Mouse (Mus musculus) midbrain, embryonic 16.5 days (tissue): Measurements from ENCODE around the gene Herc4. TPM values are rescaled to one million over a fixed set of nuclear protein-coding genes. Genes with fewer than 3 reads are reported as not detected.
"Not testable (repeated sequence)": the region's sequence is repeated elsewhere in the genome, so short reads cannot be mapped to it uniquely, and the experiment has no call there.

Experiments
- ATAC-seq: fragments of 200-750 bp; cut with Nextera tagmentation; 2 replicates; pipeline ENCODE4 v1.8.0; 2017; ENCODE audit warnings: moderate TSS enrichment
- H3K27ac ChIP-seq: fragments of 300-500 bp; sonication (generic); 2 replicates; pipeline ENCODE4 v1.5.1; 2014; ENCODE audit warnings: mild to moderate bottlenecking, low read length, mixed read lengths
- H3K27me3 ChIP-seq: fragments of 300-500 bp; sonication (generic); 2 replicates; pipeline ENCODE4 v1.6.1; 2014; ENCODE audit warnings: low read depth, low read length, mixed read lengths; ENCODE audit not compliant: control insufficient read depth, insufficient read depth
- H3K36me3 ChIP-seq: fragments of 300-500 bp; sonication (generic); 2 replicates; pipeline ENCODE4 v1.6.1; 2014; ENCODE audit warnings: mild to moderate bottlenecking, low read length, moderate library complexity, mixed read lengths; ENCODE audit not compliant: control insufficient read depth, insufficient read depth
- H3K4me1 ChIP-seq: fragments of 300-500 bp; sonication (generic); 2 replicates; pipeline ENCODE4 v1.6.1; 2014; ENCODE audit warnings: mild to moderate bottlenecking, low read length, mixed read lengths; ENCODE audit not compliant: control insufficient read depth, insufficient read depth
- H3K4me2 ChIP-seq: fragments of 300-500 bp; sonication (generic); 2 replicates; pipeline ENCODE4 v1.6.1; 2014; ENCODE audit warnings: mild to moderate bottlenecking, low read length, mixed read lengths
- H3K4me3 ChIP-seq: fragments of 300-500 bp; sonication (generic); 2 replicates; pipeline ENCODE4 v1.5.1; 2014; ENCODE audit warnings: low read depth, mild to moderate bottlenecking, low read length, moderate library complexity, mixed read lengths
- H3K9ac ChIP-seq: fragments of 300-500 bp; sonication (generic); 2 replicates; pipeline ENCODE4 v1.6.1; 2014; ENCODE audit warnings: low read depth, low read length, mixed read lengths
- H3K9me3 ChIP-seq: fragments of 300-500 bp; sonication (generic); replicated peaks from 2 replicates; pipeline ENCODE4 v1.6.1; 2014; ENCODE audit warnings: mild to moderate bottlenecking, low read length, mixed read lengths; ENCODE audit not compliant: control insufficient read depth, poor library complexity, severe bottlenecking
- WGBS: fragments of 180-500 bp; shearing (Covaris S2); extraction: QIAGEN DNeasy Blood & Tissue Kit; methylation state at CpG from one replicate; pipeline ENCODE4 v1.1.7; 2014; 5-methylcytosine and 5-hydroxymethylcytosine counted together
- polyA plus RNA-seq: library from polyadenylated mRNA; unstranded; fragments of >200 nt; fragmentation: Nextera tagmentation; extraction: Ambion mirVana; gene quantifications from 2 replicates; pipeline ENCODE4 v1.2.1, GENCODE M21; 2015

Gene Herc4
- polyA plus RNA-seq, 1 experiment from 2014 or later: 26.4 TPM

DNA sequence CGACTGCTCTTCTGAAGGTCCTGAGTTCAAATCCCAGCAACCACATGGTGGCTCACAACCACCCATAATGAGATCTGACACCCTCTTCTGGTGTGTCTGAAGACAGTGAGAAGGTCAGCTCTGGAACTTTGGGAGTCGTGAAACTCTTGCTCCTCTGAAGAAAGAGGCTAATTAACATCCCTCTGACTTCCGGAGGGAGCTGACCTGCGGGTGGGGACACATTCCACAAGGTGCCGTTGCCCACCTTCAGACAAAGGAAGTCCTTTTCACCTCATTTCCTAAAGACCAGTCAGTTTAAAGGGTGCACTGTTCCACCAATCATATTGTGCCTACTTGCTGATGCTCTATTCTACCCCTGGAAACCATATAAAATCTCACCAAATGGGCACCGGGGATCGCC is 107.5 kb downstream of the Herc4 start:
- not testable (repeated sequence) for H3K36me3 ChIP-seq, H3K9ac ChIP-seq, H3K4me3 ChIP-seq, H3K4me2 ChIP-seq, H3K27ac ChIP-seq, H3K27me3 ChIP-seq, H3K9me3 ChIP-seq, H3K4me1 ChIP-seq, ATAC-seq
- 91% methylated on average over 7 of the region's 7 CpGs for WGBS

DNA sequence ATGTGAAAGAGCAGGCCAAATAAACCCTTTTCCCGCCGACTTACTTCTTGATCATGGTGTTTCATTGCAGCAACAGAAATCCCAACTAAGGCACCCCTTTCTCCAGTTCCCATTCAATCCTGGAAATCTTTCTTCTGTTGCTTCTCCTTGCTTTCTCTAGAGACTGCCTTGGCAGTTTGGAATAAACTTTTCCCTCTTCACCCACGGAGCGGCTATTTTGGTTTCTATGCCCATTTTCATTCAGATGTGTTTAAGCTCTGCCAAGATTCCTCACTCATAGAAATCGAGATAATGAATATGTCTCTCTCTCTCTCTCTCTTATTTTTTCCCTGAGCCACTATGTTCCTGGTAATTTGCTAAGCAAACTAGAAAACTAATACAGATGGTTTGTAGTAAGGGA is 108.5 kb downstream of the Herc4 start:
- Histone ChIP-seq H3K27me3 (no peaks in the 10 kb centered on the region), H3K9me3 (no peaks in the 10 kb centered on the region), H3K36me3 (no peaks in the 10 kb centered on the region), H3K4me3 (no peak overlapping the region), H3K27ac (no peak overlapping the region), H3K4me1 (no peaks in the 10 kb centered on the region), H3K4me2 (no peak overlapping the region), H3K9ac (no peak overlapping the region)
- 80% methylated on average over 5 of the region's 5 CpGs for WGBS
- no peak for ATAC-seq

DNA sequence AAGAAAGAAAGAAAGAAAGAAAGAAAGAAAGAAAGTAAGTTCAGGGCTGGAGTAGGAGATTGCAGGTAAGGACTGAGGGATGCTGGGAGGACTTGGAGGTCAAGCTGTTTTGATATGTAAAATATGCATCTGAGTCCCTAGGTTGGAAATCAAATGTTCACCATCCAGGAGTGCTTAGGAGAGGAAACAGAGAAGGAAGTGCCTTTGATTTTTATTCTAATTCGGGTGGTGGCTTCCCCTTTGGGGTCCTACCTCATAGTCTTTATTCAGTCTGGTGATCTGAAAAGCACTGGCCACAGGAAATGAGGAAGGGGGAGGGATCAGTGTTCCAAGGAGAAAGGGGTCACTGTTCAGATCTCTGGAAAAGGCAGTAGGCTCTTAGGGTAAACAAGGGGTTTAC is 116.9 kb downstream of the Herc4 start:
- ATAC-seq: no peak
- H3K27me3 ChIP-seq: no peaks in the 10 kb centered on the region
- WGBS: 60% methylated on average over 1 of the region's 1 CpGs

DNA sequence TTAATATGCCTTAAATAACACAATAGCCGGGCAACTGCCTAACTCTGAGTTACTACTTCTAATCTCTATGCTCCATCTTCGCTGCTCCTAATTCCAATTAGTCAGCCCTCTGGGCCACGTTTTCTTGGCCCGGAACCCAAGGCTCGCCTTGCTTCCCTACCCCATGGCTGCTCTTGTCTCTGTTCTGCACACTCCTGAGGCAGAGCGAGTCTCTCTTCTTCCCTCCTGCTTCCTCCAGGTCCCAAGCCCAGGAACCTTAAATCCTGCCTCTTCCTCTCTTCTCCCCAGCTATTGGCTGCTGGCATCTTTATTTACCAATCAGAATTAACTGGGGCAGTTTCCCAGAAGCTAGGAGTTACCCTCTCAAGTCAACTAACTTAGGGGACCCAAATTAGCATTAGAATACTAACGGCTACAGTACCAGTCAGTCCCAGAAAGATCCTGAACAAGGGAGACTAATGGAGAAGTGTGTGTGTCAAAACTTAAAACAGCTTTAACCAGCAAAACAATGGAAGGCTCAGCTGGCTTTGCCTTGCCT is 122.4 kb downstream of the Herc4 start:
- no peak overlapping the region for H3K9ac ChIP-seq
- ATAC-seq: no peak
- H3K27me3 ChIP-seq: no peaks in the 10 kb centered on the region
- H3K9me3 ChIP-seq: no peaks in the 10 kb centered on the region
- 62% methylated on average over 7 of the region's 7 CpGs for WGBS
- H3K27ac ChIP-seq: no peak overlapping the region
- no peaks in the 10 kb centered on the region for H3K4me1 ChIP-seq
- no peak overlapping the region for H3K4me3 ChIP-seq
- no peaks in the 10 kb centered on the region for H3K36me3 ChIP-seq
- no peak overlapping the region for H3K4me2 ChIP-seq

More for the DNA sequence above, 116.9 kb downstream of the Herc4 start:
- H3K4me3 ChIP-seq: no peak overlapping the region
- no peaks in the 10 kb centered on the region for H3K9me3 ChIP-seq
- no peaks in the 10 kb centered on the region for H3K4me1 ChIP-seq
- H3K36me3 ChIP-seq: no peaks in the 10 kb centered on the region
- no peak overlapping the region for H3K4me2 ChIP-seq
- no peak overlapping the region for H3K27ac ChIP-seq
- H3K9ac ChIP-seq: no peak overlapping the region

DNA sequence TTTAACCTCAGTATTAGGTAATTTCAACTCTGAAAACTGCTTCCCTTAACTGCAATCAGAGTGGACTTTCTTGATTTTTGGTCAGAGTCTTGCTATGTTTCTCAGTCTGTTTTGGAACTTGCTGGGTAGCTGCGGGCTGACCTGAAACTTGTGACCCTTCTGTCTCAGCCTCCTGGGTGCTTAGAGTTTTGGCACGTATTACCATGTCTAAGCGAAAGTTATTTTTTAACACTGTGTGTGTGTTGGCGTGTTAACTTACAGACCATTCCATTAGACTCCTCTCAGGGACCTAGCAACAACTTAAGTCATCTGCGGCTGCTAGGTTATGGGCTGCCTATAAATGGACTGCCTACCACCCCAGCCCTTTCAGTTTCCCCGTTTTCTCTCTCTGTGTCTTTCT is 123.8 kb downstream of the Herc4 start:
- WGBS: 72% methylated on average over 6 of the region's 6 CpGs
- H3K36me3 ChIP-seq: no peaks in the 10 kb centered on the region
- no peak overlapping the region for H3K27ac ChIP-seq
- H3K4me2 ChIP-seq: no peak overlapping the region
- H3K9ac ChIP-seq: no peak overlapping the region
- ATAC-seq: no peak
- H3K4me1 ChIP-seq: no peaks in the 10 kb centered on the region
- no peaks in the 10 kb centered on the region for H3K9me3 ChIP-seq
- H3K27me3 ChIP-seq: no peaks in the 10 kb centered on the region
- H3K4me3 ChIP-seq: no peak overlapping the region

Other genes starting within 250 kb of the Herc4 start
- gene Hnrnph3, start 219.6 kb upstream of the Herc4 start, polyA plus RNA-seq: 140 and 167 TPM in 2 replicates
- gene Pbld2, start 219.5 kb upstream of the Herc4 start, polyA plus RNA-seq: 0.77 and 0.80 TPM in 2 replicates
- 0.50 TPM in 2 replicates for gene Pbld1, start 183.6 kb upstream of the Herc4 start, polyA plus RNA-seq
- gene Atoh7, start 144.2 kb upstream of the Herc4 start, polyA plus RNA-seq: 2.3 and 2.6 TPM in 2 replicates
- 0.34 and 0.64 TPM in 2 replicates for gene Mypn, start 39.9 kb upstream of the Herc4 start, polyA plus RNA-seq
- gene Sirt1, start 137.9 kb downstream of the Herc4 start, polyA plus RNA-seq: 3.5 and 4.1 TPM in 2 replicates
- 21.3 and 23.6 TPM in 2 replicates for gene Dnajc12, start 138.6 kb downstream of the Herc4 start, polyA plus RNA-seq
- not detected in 2 replicates for gene Gm7075, start 178.0 kb downstream of the Herc4 start, polyA plus RNA-seq
- gene Ctnna3, start 186.3 kb downstream of the Herc4 start, polyA plus RNA-seq: 0.98 and 1.0 TPM in 2 replicates